In genomic region chr15:98969372-98970101, GRCm38 (mm10) we compare ENCODE assay signal across 8 mouse cellular contexts. TPM values are rescaled to one million over a fixed set of nuclear protein-coding genes. Genes with fewer than 3 reads are reported as not detected.
DNase-seq lines count a peak whose midpoint lies in the region; ATAC-seq and TF ChIP-seq lines count a peak whose summit lies in the region.

No protein-coding gene starts in this region.

- peak overlapping the region; percentile 47 for H3K9ac ChIP-seq in kidney, embryonic 16.5 days (replicated peaks; ENCODE audit: low read length)
- peak overlapping the region; percentile 56; the same call in 1 of the 2 replicates for H3K9ac ChIP-seq in hindbrain, embryonic 12.5 days

- H3K4me3 ChIP-seq in kidney, embryonic 16.5 days (ENCODE audit: low read length) = no peak overlapping the region
- H3K4me3 ChIP-seq in hindbrain, embryonic 12.5 days = peak overlapping the region; percentile 13; the same call in 1 of the 2 replicates

- no peaks in the 10 kb centered on the region for H3K36me3 ChIP-seq in kidney, embryonic 16.5 days (ENCODE audit: insufficient read depth, low read length)
- H3K36me3 ChIP-seq in hindbrain, embryonic 12.5 days = no peaks in the 10 kb centered on the region

- ATAC-seq in kidney, embryonic 16.5 days (ENCODE audit: low FRiP score, low TSS enrichment) = no peak
- no peak for ATAC-seq in hindbrain, embryonic 12.5 days (ENCODE audit: low FRiP score)

- TF ChIP-seq POLR2A in brain, embryonic 14.5 days (IDR thresholded peaks at IDR 0.05; ENCODE audit: borderline replicate concordance, extremely low read depth, insufficient read depth, insufficient read length, poor library complexity, severe bottlenecking) = no peak

- no peaks in the 10 kb centered on the region for H3K9me3 ChIP-seq in kidney, embryonic 16.5 days (ENCODE audit: low read length)
- H3K9me3 ChIP-seq in hindbrain, embryonic 12.5 days (replicated peaks) = no peaks in the 10 kb centered on the region

- peak overlapping the region; percentile 65 for H3K27ac ChIP-seq in kidney, embryonic 16.5 days (ENCODE audit: low read length)
- peak overlapping the region; percentile 99 for H3K27ac ChIP-seq in hindbrain, embryonic 12.5 days

- DNase-seq in kidney, postnatal 25 days = no peak
- peak; percentile 74 for DNase-seq in brain, embryonic 14.5 days (ENCODE audit: low read depth)
- peak; percentile 29 for DNase-seq in naive thymus-derived CD4-positive, alpha-beta T cell, adult 2 months (ENCODE audit: low read depth)
- no peak for DNase-seq in urinary bladder, postnatal 36 days (ENCODE audit: low spot score in 2 of 2)
- no peak for DNase-seq in kidney, adult 9 months
- DNase-seq in cerebellum, postnatal 36 days = no peak

- 22% methylated on average over 16 of the region's 16 CpGs for WGBS in kidney, embryonic 16.5 days
- 6% methylated on average over 16 of the region's 16 CpGs for WGBS in hindbrain, embryonic 12.5 days

- no peaks in the 10 kb centered on the region for H3K27me3 ChIP-seq in kidney, embryonic 16.5 days (ENCODE audit: insufficient read depth, low read length)
- H3K27me3 ChIP-seq in hindbrain, embryonic 12.5 days = no peaks in the 10 kb centered on the region

- H3K4me1 ChIP-seq in kidney, embryonic 16.5 days (ENCODE audit: insufficient read depth, low read length) = peaks cover 27% of the 10 kb centered on the region
- peaks cover 54% of the 10 kb centered on the region for H3K4me1 ChIP-seq in hindbrain, embryonic 12.5 days

- peak overlapping the region; percentile 32 for H3K4me2 ChIP-seq in kidney, embryonic 16.5 days (replicated peaks; ENCODE audit: low read depth, low read length)
- peak overlapping the region; percentile 46 for H3K4me2 ChIP-seq in hindbrain, embryonic 12.5 days (replicated peaks)

- no peak for TF ChIP-seq CTCF in brain, embryonic 14.5 days (IDR thresholded peaks at IDR 0.05; ENCODE audit: borderline replicate concordance, extremely low read depth, insufficient read depth, insufficient read length)

RNA-seq across cellular contexts. Expression of gene Tuba1a, which starts 16.0 kb away (rescaled TPM):
- polyA plus RNA-seq in kidney, embryonic 16.5 days (2015; fragmentation: Nextera tagmentation; extraction: Ambion mirVana) = 925 and 946 TPM in 2 replicates
- polyA plus RNA-seq in brain, embryonic 14.5 days (2012; rRNA removed) = 11,216 and 14,471 TPM in 2 replicates
- 9,547 and 9,692 TPM in 2 replicates for polyA plus RNA-seq in hindbrain, embryonic 12.5 days (2016; fragmentation: Nextera tagmentation; extraction: Ambion mirVana)

RNA-seq across cellular contexts. Expression of gene Gm49450, which starts 16.2 kb away (rescaled TPM):
- polyA plus RNA-seq in kidney, embryonic 16.5 days (2015; fragmentation: Nextera tagmentation; extraction: Ambion mirVana) = not detected in 2 replicates
- 136 and 183 TPM in 2 replicates for polyA plus RNA-seq in brain, embryonic 14.5 days (2012; rRNA removed)
- not detected in 2 replicates for polyA plus RNA-seq in hindbrain, embryonic 12.5 days (2016; fragmentation: Nextera tagmentation; extraction: Ambion mirVana)

RNA-seq across cellular contexts. Expression of gene Tuba1b, which starts 35.2 kb away (rescaled TPM):
- polyA plus RNA-seq in kidney, embryonic 16.5 days (2015; fragmentation: Nextera tagmentation; extraction: Ambion mirVana) = 1,826 and 1,900 TPM in 2 replicates
- 2,160 and 2,864 TPM in 2 replicates for polyA plus RNA-seq in brain, embryonic 14.5 days (2012; rRNA removed)
- 1,219 and 1,243 TPM in 2 replicates for polyA plus RNA-seq in hindbrain, embryonic 12.5 days (2016; fragmentation: Nextera tagmentation; extraction: Ambion mirVana)

RNA-seq across cellular contexts. Expression of gene Lmbr1l, which starts 51.5 kb away (rescaled TPM):
- polyA plus RNA-seq in kidney, embryonic 16.5 days (2015; fragmentation: Nextera tagmentation; extraction: Ambion mirVana) = 17.6 and 18.9 TPM in 2 replicates
- polyA plus RNA-seq in brain, embryonic 14.5 days (2012; rRNA removed) = 106 and 176 TPM in 2 replicates
- 38.4 and 39.2 TPM in 2 replicates for polyA plus RNA-seq in hindbrain, embryonic 12.5 days (2016; fragmentation: Nextera tagmentation; extraction: Ambion mirVana)

Comparison
In these comparisons a context has a peak if more than half of its experiments do, and no peak if none do; other contexts are left out.
1. DNase-seq: peak in brain, embryonic 14.5 days (single experiment) and naive thymus-derived CD4-positive, alpha-beta T cell, adult 2 months (single experiment); none in kidney, postnatal 25 days (0 of 2), urinary bladder, postnatal 36 days (0 of 2), kidney, adult 9 months (single experiment) and cerebellum, postnatal 36 days (0 of 2).
2. RNA of gene Tuba1a, which starts 16.0 kb away (polyA plus RNA-seq): 11,216 to 14,471 TPM in brain, embryonic 14.5 days and 9,547 to 9,692 TPM in hindbrain, embryonic 12.5 days; 925 to 946 TPM in kidney, embryonic 16.5 days; every median in the first group is over 10 times any median in the second.
3. RNA of gene Gm49450, which starts 16.2 kb away (polyA plus RNA-seq): 136 to 183 TPM in brain, embryonic 14.5 days; not detected in kidney, embryonic 16.5 days and not detected in hindbrain, embryonic 12.5 days; every median in the first group is over 100 times any median in the second.